Mouse (Mus musculus) kidney, adult 2 months (tissue): ENCODE results near the gene Tcf7l1. TPM values are rescaled to one million over a fixed set of nuclear protein-coding genes. Genes with fewer than 3 reads are reported as not detected.

Source experiments
- DNase-seq: peaks from one replicate; pipeline ENCODE4 v3.0.0; 2021
- H3K27ac ChIP-seq: fragments of 200-500 bp; 2 replicates; pipeline ENCODE4 v1.5.1; 2012; ENCODE audit warnings: low read depth, low read length, control low read depth, inconsistent platforms; ENCODE audit not compliant: insufficient read depth
- H3K27me3 ChIP-seq: fragments of 200-500 bp; replicated peaks from 2 replicates; pipeline ENCODE4 v1.6.1; 2012; ENCODE audit warnings: mild to moderate bottlenecking, moderate library complexity, low read length, inconsistent platforms; ENCODE audit not compliant: control insufficient read depth, insufficient read depth
- H3K36me3 ChIP-seq: fragments of 200-500 bp; 2 replicates; pipeline ENCODE4 v1.6.1; 2012; ENCODE audit warnings: mild to moderate bottlenecking, moderate library complexity, low read length, inconsistent platforms; ENCODE audit not compliant: control insufficient read depth, insufficient read depth
- H3K4me1 ChIP-seq: fragments of 200-500 bp; 2 replicates; pipeline ENCODE4 v1.6.1; 2011; ENCODE audit warnings: low read length; ENCODE audit not compliant: control insufficient read depth, insufficient read depth
- H3K4me3 ChIP-seq: fragments of 200-500 bp; 2 replicates; pipeline ENCODE4 v1.5.1; 2011; ENCODE audit warnings: mild to moderate bottlenecking, low read depth, low read length, control low read depth; ENCODE audit not compliant: insufficient read depth
- CTCF ChIP-seq: fragments of 200-500 bp; conservative IDR thresholded peaks from 2 replicates; pipeline ENCODE4 v1.5.1; 2011; ENCODE audit warnings: low read depth, mild to moderate bottlenecking, control low read depth, low read length, moderate library complexity, mixed read lengths; ENCODE audit not compliant: insufficient read depth, insufficient read length
- POLR2A ChIP-seq: fragments of 200-500 bp; IDR thresholded peaks from one replicate; pipeline ENCODE4 v1.6.1; 2011; ENCODE audit warnings: low read depth, low read length, control low read depth
- WGBS: fragments of 180-500 bp; shearing (Covaris S2); methylation state at CpG from one replicate; pipeline ENCODE4 v1.1.7; 2018; 5-methylcytosine and 5-hydroxymethylcytosine counted together
- polyA plus RNA-seq: library from polyadenylated mRNA; depleted of rRNA; stranded (reverse); fragments of >200 nt; gene quantifications from 2 replicates; pipeline ENCODE4 v1.2.3, GENCODE M21; 2012

The Tcf7l1 gene
- polyA plus RNA-seq, 1 experiment = 16.3 TPM

- 31% methylated on average over 7 of the region's 7 CpGs for WGBS
- Histone ChIP-seq H3K4me1 (peaks cover 5% of the 10 kb centered on the region; the same call in 1 of the 2 replicates), H3K36me3 (no peaks in the 10 kb centered on the region), H3K4me3 (no peak overlapping the region), H3K27me3 (no peaks in the 10 kb centered on the region), H3K27ac (peak overlapping the region; percentile 50)
- peak; percentile 81 for DNase-seq
- no peak for TF ChIP-seq POLR2A
- TF ChIP-seq CTCF = no peak
Observed at GRCm38 (mm10) chr6:72653419-72653818, 135.6 kb downstream of the Tcf7l1 start.

GRCm38 (mm10) chr6:72650338-72650851 lies 138.7 kb downstream of the Tcf7l1 start:
- Histone ChIP-seq H3K36me3 (no peaks in the 10 kb centered on the region), H3K4me1 (peaks cover 5% of the 10 kb centered on the region; the same call in 1 of the 2 replicates), H3K27ac (no peak overlapping the region), H3K4me3 (no peak overlapping the region), H3K27me3 (no peaks in the 10 kb centered on the region)
- TF ChIP-seq POLR2A (no peak), CTCF (no peak)
- 52% methylated on average over 10 of the region's 10 CpGs for WGBS
- no peak for DNase-seq

GRCm38 (mm10) chr6:72648002-72648595 lies 141.0 kb downstream of the Tcf7l1 start:
- DNase-seq = no peak
- Histone ChIP-seq H3K27me3 (no peaks in the 10 kb centered on the region), H3K36me3 (no peaks in the 10 kb centered on the region), H3K4me1 (0 out of 2 replicates have a peak, but pooled peaks cover under 1% of the 10 kb centered on the region), H3K27ac (no peak overlapping the region), H3K4me3 (no peak overlapping the region)
- TF ChIP-seq POLR2A = no peak
- no peak for TF ChIP-seq CTCF
- WGBS = 79% methylated on average over 12 of the region's 12 CpGs

- no peak overlapping the region for H3K27ac ChIP-seq
- DNase-seq = peak; percentile 77
- no peaks in the 10 kb centered on the region for H3K27me3 ChIP-seq
- H3K4me3 ChIP-seq = no peak overlapping the region
- peak; percentile 91 for TF ChIP-seq CTCF
- no peak for TF ChIP-seq POLR2A
- 53% methylated on average over 10 of the region's 10 CpGs for WGBS
- H3K4me1 ChIP-seq = no peaks in the 10 kb centered on the region
- H3K36me3 ChIP-seq = no peaks in the 10 kb centered on the region
Observed at GRCm38 (mm10) chr6:72647383-72647820, 141.7 kb downstream of the Tcf7l1 start.

GRCm38 (mm10) chr6:72645364-72645763 lies 143.7 kb downstream of the Tcf7l1 start:
- Histone ChIP-seq H3K36me3 (no peaks in the 10 kb centered on the region), H3K4me1 (no peaks in the 10 kb centered on the region), H3K27ac (no peak overlapping the region), H3K4me3 (no peak overlapping the region), H3K27me3 (no peaks in the 10 kb centered on the region)
- no peak for DNase-seq
- no peak for TF ChIP-seq CTCF
- no peak for TF ChIP-seq POLR2A
- 85% methylated on average over 7 of the region's 7 CpGs for WGBS

GRCm38 (mm10) chr6:72644576-72644975 lies 144.5 kb downstream of the Tcf7l1 start:
- Histone ChIP-seq H3K27ac (no peak overlapping the region), H3K36me3 (no peaks in the 10 kb centered on the region), H3K4me1 (no peaks in the 10 kb centered on the region), H3K27me3 (no peaks in the 10 kb centered on the region), H3K4me3 (no peak overlapping the region)
- no peak for TF ChIP-seq CTCF
- DNase-seq = no peak
- 76% methylated on average over 4 of the region's 4 CpGs for WGBS

GRCm38 (mm10) chr6:72641218-72641954 lies 147.7 kb downstream of the Tcf7l1 start:
- peaks cover under 1% of the 10 kb centered on the region; the same call in 1 of the 2 replicates for H3K4me1 ChIP-seq
- H3K4me3 ChIP-seq = no peak overlapping the region
- no peak for DNase-seq
- no peak overlapping the region for H3K27ac ChIP-seq
- no peaks in the 10 kb centered on the region for H3K36me3 ChIP-seq
- H3K27me3 ChIP-seq = no peaks in the 10 kb centered on the region
- 79% methylated on average over 18 of the region's 18 CpGs for WGBS
- TF ChIP-seq POLR2A (no peak), CTCF (no peak)
